Mouse (Mus musculus): ENCODE measurements around the gene G3bp1. TPM values are rescaled to one million over a fixed set of nuclear protein-coding genes. Genes with fewer than 3 reads are reported as not detected.

G3bp1 gene
- total and polyA plus RNA-seq, 3 experiments = 145 to 233 (median 183) TPM

DNA sequence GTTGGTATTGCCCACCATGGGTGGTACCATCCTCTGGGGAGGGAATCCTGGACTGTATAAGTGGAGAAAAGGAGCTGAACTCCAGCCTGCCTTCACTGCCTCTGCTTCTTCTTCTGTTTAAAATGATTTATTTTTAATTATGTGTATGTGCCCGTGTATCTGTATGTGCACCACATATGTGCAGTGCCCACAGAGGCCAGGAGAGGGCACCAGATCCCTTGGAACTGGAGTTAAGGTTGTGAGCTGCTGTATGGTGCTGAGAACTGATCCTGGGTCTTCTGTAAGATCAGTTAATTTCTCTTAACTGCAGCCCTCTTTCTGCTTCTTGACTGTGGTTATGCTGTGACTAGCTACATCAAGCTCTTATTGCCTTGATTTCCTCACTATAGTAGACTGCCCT, 76.2 kb downstream of the G3bp1 start:
- Histone ChIP-seq H3K4me1 (ENCODE audit: control insufficient read depth in 1 of 2, insufficient read depth in 2 of 2) (peaks cover 4 to 5% of the 10 kb centered on the region in 2 experiments; a peak in 2 of 4 replicates), H3K79me2 (replicated peaks; ENCODE audit: control insufficient read depth, extremely low read depth, insufficient read depth, poor library complexity, severe bottlenecking) (no peaks in the 10 kb centered on the region)
- DNase-seq (ENCODE audit: extremely low read depth) = no peak

More for the DNA sequence above, 76.2 kb downstream of the G3bp1 start:
- Histone ChIP-seq H3K4me2 (ENCODE audit: insufficient read depth, low read depth, poor library complexity, severe bottlenecking) (no peak overlapping the region), H3K9me3 (replicated peaks; ENCODE audit: low read length) (peaks cover 12% of the 10 kb centered on the region), H3K4me3 (replicated peaks in 1 of 3; ENCODE audit: low read depth in 2 of 3, low read length in 2 of 3, poor library complexity in 1 of 3) (no peak overlapping the region), H3K36me3 (replicated peaks in 1 of 2; ENCODE audit: control insufficient read depth in 1 of 2, insufficient read depth in 1 of 2, low read length in 1 of 2) (no peaks in the 10 kb centered on the region), H3K27me3 (replicated peaks) (peaks cover 49% of the 10 kb centered on the region), H3K9ac (ENCODE audit: insufficient read depth, low read depth) (no peak overlapping the region), H3K27ac (ENCODE audit: insufficient read depth, low read depth) (no peak overlapping the region)
- TF ChIP-seq PAX5 (IDR thresholded peaks at IDR 0.05; ENCODE audit: low read length) (no peak), CTCF (conservative IDR thresholded peaks at IDR 0.05 in 1 of 2, IDR thresholded peaks at IDR 0.05 in 1 of 2; ENCODE audit: low read depth in 2 of 2, low read length in 2 of 2) (0 out of 4 replicates have a peak, but pooled peaks of 1 of the 2 experiments have one; percentile 4), POLR2AphosphoS2 (IDR thresholded peaks at IDR 0.05; ENCODE audit: low read depth, low read length) (no peak), USF2 (conservative IDR thresholded peaks at IDR 0.05; ENCODE audit: low read depth, low read length) (no peak)
- dilution Hi-C loops (cut with MboI; ENCODE audit: extremely low pct_ligation_motif_present, extremely low pct_unique_long_range_greater_than_20kb, low sequenced_read_pairs) = no loop called here
- in situ Hi-C loops (cut with MboI; ENCODE audit: low pct_ligation_motif_present, low pct_unique_long_range_greater_than_20kb, low sequenced_read_pairs) = no loop called here

Other genes with a start within 250 kb of the G3bp1 start
- gene Fat2, start 133.1 kb upstream of the G3bp1 start, total RNA-seq (2012; rRNA removed) = under 0.01 and 0.04 TPM in 2 replicates
- not detected in 2 replicates for gene Fat2, start 133.1 kb upstream of the G3bp1 start, total RNA-seq (2014; rRNA removed)
- not detected in 2 replicates for gene Fat2, start 133.1 kb upstream of the G3bp1 start, polyA plus RNA-seq (2012; ENCODE audit: insufficient read length, low read depth)
- 0.13 and 0.34 TPM in 2 replicates for gene Sparc, start 46.5 kb upstream of the G3bp1 start, total RNA-seq (2012; rRNA removed)
- gene Sparc, start 46.5 kb upstream of the G3bp1 start, total RNA-seq (2014; rRNA removed) = not detected in 2 replicates
- 0.40 and 0.57 TPM in 2 replicates for gene Sparc, start 46.5 kb upstream of the G3bp1 start, polyA plus RNA-seq (2012; ENCODE audit: insufficient read length, low read depth)
- gene Atox1, start 8.4 kb upstream of the G3bp1 start, total RNA-seq (2012; rRNA removed) = 445 and 523 TPM in 2 replicates
- 382 and 398 TPM in 2 replicates for gene Atox1, start 8.4 kb upstream of the G3bp1 start, total RNA-seq (2014; rRNA removed)
- gene Atox1, start 8.4 kb upstream of the G3bp1 start, polyA plus RNA-seq (2012; ENCODE audit: insufficient read length, low read depth) = 242 and 264 TPM in 2 replicates
- gene Glra1, start 138.5 kb downstream of the G3bp1 start, total RNA-seq (2012; rRNA removed) = not detected in 2 replicates
- gene Glra1, start 138.5 kb downstream of the G3bp1 start, total RNA-seq (2014; rRNA removed) = not detected in 2 replicates
- gene Glra1, start 138.5 kb downstream of the G3bp1 start, polyA plus RNA-seq (2012; ENCODE audit: insufficient read length, low read depth) = not detected in 2 replicates